Mouse (Mus musculus): Measurements from ENCODE around the gene Syap1.
A peak's percentile ranks its signal among the peaks of the same experiment; 100 is the strongest.
"Not testable (repeated sequence)": the region's sequence is repeated elsewhere in the genome, so short reads cannot be mapped to it uniquely, and the experiment has no call there.

Syap1 gene

GRCm38 (mm10) chrX:162887931-162888511 is at the start of gene Syap1:
TSS of gene Syap1 (minus strand) at chrX:162888447.
- DNase-seq (ENCODE audit: low read depth, low spot score): peak; percentile 78

- no peak for DNase-seq (ENCODE audit: low read depth, low spot score)
These were observed 43.2 kb upstream of the Syap1 start for GRCm38 (mm10) chrX:162931467-162931866.

DNA sequence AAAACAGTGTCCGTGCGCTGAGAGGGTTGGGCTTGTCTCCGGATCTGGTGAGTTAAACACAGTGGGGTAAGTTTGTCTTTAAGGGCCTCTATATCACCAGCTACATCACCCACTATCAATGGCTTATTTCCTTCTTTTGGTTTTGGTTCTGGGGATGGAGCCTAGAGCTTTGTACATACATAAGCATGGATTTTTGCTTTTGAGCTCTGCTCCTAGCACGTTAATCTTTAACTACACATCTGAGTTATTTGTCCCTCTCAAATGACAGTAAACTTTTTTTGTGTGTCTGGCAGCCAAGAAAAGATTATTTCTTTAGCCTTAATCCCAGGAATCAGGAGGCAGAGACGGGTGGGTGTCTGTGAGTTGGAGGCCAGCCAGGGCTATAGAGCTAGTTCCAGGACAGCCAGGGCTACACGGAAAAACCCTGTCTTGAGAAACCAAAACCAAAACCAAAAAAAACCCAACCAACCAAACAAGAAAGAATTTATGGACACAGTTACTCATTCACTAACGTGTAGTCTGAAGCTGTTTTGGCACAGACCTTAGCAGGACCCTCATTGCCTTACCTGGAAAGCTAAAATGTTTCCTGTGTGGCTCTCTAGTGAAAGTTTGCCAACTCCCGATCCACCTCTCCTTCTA is 33.4 kb upstream of the Syap1 start:
- DNase-seq (ENCODE audit: low read depth, low spot score): no peak

GRCm38 (mm10) chrX:162915697-162916096 is 27.4 kb upstream of the Syap1 start:
- peak; percentile 29 for DNase-seq (ENCODE audit: low read depth, low spot score)

GRCm38 (mm10) chrX:162913651-162914050 is 25.4 kb upstream of the Syap1 start:
- no peak for DNase-seq (ENCODE audit: low read depth, low spot score)

- DNase-seq (ENCODE audit: low read depth, low spot score): no peak
These were observed 19.3 kb upstream of the Syap1 start for GRCm38 (mm10) chrX:162907554-162907953.

- peak; percentile 20 for DNase-seq (ENCODE audit: low read depth, low spot score)
These were observed 13.9 kb upstream of the Syap1 start for GRCm38 (mm10) chrX:162902040-162902734.

- peak; percentile 57 for DNase-seq (ENCODE audit: low read depth, low spot score)
These were observed 13.3 kb upstream of the Syap1 start for GRCm38 (mm10) chrX:162901371-162902039.

DNA sequence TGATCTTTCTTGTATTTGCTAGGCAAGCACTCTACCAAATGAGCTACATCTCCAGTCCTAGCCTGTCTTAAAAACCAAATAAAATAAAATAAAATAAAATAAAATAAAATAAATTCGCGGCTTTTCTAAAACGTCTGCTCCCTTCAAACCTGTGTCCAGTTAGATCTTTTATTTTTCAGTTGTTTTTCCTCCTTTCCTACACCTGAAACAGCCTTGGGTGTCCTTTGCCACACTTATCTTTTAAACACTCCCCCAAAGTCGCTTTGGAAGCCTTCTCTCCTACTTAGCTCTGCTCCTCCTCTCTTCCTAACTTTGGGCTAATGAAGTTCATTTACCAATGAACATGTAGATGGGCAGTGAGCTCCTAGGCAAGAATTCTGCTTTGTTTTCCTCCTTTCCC is 12.7 kb upstream of the Syap1 start, which contains the start of gene Ctps2:
Gene Ctps2 (plus strand): TSS at position 301 of the 400 bp plus-strand sequence.
- no peak for DNase-seq (ENCODE audit: low read depth, low spot score)

DNA sequence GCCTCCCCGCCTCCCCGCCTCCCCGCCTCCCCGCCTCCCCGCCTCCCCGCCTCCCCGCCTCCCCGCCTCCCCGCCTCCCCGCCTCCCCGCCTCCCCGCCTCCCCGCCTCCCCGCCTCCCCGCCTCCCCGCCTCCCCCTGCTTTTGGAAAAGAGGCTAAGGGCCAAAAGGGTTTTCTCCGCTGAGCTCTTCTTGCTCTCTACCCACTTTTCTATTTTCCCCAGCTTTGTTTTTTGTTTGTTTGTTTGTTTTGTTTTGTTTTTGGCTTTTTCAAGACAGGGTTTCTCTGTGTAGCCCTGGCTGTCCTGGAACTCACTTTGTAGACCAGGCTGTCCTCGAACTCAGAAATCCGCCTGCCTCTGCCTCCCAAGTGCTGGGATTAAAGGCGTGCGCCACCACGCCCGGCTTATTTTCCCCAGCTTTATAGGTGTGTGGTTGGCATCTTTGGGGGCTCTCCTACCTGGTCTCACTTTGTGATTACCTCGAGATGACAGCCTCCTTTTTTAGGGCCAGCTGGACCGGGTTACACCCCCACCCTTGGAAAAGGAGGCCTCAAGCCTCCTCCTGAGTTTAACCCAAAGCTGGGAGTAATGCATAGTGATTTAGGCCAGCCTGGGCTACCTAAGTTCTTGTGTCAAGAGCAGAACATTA is 452 bp upstream of the Syap1 start:
- not testable (repeated sequence) for DNase-seq (ENCODE audit: low read depth, low spot score)

GRCm38 (mm10) chrX:162878236-162878635 is 10.0 kb downstream of the Syap1 start:
- no peak for DNase-seq (ENCODE audit: low read depth, low spot score)

DNA sequence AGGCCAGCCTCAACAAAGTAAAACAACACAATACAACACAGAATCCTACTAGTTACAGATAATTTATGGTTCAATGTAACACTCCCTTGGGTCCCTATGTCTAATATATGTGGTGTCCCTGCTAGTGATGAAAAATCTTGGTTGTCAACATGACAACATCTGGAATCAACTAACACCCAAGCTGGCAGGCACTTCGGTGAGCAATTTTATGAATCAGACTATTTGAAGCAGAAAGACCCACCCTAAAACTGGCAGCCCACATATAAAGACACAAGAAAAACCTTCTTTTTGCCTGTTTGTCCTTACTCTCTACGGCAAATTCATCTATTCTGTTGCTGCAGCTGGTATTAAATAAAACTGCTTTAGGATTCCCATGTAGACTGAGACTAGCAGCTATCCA is 14.5 kb downstream of the Syap1 start:
- DNase-seq (ENCODE audit: low read depth, low spot score): no peak

DNA sequence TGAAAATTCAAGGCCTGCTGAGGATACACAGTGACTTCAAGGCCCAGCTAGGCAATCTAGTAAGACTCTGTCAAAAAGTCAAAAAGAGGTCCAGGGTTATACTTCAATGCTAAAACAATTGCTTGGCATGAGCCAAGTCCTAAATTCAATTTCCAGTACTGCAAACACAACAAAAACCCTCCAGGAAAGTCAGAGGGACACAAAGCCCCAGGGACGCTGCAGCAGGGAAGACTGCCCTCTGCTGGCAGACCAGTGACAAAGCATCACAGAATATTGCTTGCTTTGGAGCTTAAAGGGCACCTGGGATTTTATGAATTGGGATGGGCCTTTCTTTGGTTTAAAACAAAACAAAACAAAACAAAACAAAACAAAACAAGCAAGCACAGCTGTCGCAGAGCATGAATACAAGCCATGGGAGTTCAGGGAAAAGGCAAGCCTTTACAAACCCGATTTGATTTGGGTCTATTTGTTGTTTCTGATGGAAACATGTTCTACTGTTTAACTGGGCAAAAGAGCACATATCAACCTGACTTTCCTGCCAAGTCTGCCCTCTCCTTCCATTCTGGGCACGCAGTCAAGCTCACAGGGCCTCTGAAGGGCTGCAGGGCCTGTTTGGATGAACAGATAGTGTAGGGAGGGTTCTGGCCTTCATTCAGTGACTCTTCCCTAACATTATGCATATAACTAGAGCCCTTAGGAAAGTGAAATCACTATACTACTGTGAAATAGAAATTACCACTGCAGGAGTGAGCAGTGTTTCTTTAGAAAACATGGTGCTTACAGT is 16.3 kb downstream of the Syap1 start:
- DNase-seq (ENCODE audit: low read depth, low spot score): peak; percentile 26

DNA sequence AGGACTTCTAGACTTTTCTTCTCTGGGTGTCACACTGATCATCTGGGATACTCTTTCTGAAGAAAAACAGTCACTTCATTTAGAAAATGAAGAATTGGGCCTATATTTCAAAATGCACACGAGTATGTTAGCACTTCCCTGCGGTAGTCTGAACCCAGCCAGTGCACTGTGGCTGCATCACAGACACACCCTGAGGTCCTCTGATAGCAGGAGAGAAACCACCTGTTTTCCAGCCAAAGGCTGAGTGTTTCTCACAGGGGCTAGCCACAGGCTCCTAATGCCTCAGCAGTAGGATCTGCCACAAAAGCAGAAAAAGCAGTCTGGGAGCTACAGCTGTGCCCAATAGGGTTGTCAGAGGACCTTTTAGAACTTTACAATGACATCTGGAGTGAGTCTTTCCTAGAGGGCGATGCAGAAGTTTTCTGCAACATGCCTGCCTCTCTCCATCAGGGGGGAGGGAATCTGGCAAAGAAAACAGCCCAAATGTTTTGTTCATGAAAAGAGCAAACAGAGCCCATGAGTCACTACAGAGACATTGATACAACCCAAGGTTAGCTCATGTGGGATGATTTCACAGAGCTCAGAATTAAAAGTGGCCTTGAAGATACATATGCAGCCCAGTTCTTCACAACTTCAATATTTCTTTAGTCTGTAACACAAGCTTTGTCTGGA is 19.8 kb downstream of the Syap1 start:
- no peak for DNase-seq (ENCODE audit: low read depth, low spot score)

DNA sequence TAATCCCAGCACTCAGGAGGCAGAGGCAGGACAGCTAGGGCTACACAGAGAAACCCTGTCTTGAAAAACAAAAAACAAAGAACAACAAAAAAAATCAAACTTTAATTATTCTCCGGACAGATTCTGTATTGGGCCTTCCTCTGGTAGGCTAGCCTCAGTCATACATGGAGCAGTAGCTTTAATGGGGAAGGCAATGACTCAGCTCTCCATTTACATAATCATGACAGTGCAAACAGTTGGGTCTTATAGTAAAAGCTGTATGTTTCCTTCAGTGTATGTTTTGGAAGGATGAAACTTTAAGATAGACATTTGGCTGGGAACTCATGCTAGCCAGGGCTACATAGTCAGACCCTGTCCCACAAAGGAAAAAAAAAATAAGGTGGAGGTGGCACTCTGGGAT is 39.6 kb downstream of the Syap1 start:
- no peak for DNase-seq (ENCODE audit: low read depth, low spot score)

- no peak for DNase-seq (ENCODE audit: low read depth, low spot score)
These were observed 42.7 kb downstream of the Syap1 start for GRCm38 (mm10) chrX:162845531-162845930.

DNA sequence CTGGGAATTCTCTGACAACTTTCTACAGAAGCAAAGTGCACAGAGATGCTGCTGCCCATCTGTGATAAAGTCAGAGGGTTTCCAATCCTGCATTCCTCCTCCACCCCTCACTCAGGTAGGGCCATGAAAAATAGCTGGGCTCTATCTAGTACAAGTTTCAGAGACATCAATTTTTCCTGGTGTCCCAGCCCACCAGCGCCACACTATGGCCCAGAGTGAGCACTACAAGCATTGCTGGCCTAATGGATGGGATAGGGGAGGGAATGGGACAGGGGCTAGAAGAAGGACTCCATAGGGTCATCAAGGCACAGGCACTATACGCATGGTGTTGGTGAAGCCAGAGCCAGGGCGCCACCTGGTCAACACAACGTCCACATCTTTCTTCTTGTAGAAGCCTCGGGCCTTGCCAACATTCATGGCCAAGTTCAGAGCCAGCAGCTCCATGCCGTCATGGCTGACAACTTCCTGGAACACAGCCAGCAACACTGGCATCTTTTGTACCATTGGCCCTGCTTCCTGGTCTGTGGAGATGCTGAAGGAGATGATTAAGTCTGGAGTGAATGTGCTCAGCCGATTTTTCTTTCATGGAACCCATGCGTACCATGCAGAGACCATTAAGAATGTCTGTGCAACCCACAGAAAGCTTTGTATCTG is 43.7 kb downstream of the Syap1 start:
- DNase-seq (ENCODE audit: low read depth, low spot score): no peak

DNA sequence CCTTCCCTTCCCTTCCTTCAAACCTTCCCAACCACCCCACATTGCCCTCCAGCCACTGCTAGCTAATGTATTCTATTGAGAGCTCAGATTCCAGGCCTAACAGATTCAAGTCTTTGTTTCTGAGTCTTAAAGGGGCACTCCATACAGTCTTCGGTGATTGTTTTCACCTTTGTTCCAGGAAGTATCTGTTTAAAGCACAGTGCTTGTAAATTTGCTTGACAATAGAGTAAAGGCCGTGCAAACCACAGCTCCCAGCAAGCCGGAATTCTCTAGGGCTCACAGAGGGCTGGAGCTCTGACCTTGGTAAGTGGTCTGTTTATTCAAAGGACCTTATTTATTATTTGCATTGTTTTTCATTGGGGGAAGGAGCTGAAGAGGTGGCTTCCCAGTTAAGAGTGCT is 56.1 kb downstream of the Syap1 start:
- DNase-seq (ENCODE audit: low read depth, low spot score): no peak

- no peak for DNase-seq (ENCODE audit: low read depth, low spot score)
These were observed 56.7 kb downstream of the Syap1 start for GRCm38 (mm10) chrX:162831542-162831941.

DNA sequence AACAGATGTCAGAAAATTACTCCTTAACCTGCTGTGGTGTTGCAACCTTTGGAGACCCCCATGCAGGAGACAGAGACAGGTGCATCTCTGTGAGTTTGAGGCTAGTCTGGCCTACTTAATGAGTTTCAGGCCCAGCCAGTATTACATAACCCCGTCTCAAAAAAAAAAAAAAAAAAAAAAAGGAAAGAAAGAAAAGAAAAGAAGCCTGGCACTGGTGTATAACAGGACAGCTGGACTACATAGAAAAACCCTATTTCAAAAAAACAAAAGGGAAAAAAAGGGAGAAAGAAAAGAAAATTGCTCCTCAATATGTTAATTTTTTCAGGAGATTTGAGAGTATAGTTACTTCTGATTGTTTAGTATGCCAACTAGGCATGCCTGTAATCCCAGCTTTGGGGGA is 57.2 kb downstream of the Syap1 start:
- DNase-seq (ENCODE audit: low read depth, low spot score): no peak
